Mouse (Mus musculus): ENCODE data around the gene Ppm1l. TPM values are rescaled to one million over a fixed set of nuclear protein-coding genes. Genes with fewer than 3 reads are reported as not detected.

Ppm1l gene
- polyA plus RNA-seq, 1 experiment from 2014 or later, result 23.9 TPM

DNA sequence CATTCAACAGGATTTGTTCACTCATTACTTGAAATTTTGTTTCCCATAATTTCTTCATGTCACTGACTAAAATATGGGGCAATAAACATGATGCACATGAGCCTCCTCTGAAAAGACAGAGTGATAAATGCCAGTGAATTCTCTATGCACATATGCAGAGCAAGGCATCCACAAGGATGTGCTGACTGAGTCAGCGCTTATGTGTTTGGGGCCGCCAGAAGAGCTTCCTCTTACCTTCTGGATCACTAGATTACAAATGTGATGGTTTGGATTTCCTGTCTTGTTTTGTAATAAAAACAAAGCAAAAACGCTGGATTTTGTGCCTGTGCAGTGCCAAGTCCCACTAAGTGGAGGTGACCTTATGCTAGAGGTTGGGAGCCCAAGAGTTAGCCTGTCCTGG is 260.1 kb downstream of the Ppm1l start:
- Histone ChIP-seq H3K27me3 (no peaks in the 10 kb centered on the region), H3K36me3 (peaks cover 58% of the 10 kb centered on the region), H3K9ac (no peak overlapping the region), H3K4me3 (no peak overlapping the region), H3K27ac (no peak overlapping the region), H3K4me1 (replicated peaks) (no peaks in the 10 kb centered on the region), H3K9me3 (no peaks in the 10 kb centered on the region), H3K4me2 (no peak overlapping the region)
- no peak for ATAC-seq (ENCODE audit: low FRiP score)
- WGBS, result 93% methylated on average over 3 of the region's 3 CpGs

DNA sequence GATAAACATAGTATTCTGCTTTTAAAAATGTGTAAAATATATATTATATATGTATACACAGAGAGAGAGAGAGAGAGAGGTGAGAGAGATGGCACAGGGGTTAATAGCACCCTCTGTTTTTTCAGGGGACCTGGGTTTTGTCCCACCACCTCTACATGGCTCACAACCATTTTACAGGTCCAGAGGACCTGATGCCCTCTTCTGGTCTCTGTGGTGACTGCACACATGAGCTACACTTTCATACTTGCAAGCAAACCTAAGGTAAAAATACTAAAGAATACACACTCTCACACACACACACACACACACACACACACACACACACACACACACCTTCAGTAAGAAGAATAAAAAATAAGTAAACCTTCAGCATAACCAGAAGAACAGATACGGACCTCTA is 262.1 kb downstream of the Ppm1l start:
- Histone ChIP-seq H3K9ac (no peak overlapping the region), H3K27me3 (no peaks in the 10 kb centered on the region), H3K27ac (no peak overlapping the region), H3K9me3 (no peaks in the 10 kb centered on the region), H3K4me1 (replicated peaks) (no peaks in the 10 kb centered on the region), H3K4me2 (no peak overlapping the region), H3K36me3 (peaks cover 62% of the 10 kb centered on the region), H3K4me3 (no peak overlapping the region)
- ATAC-seq (ENCODE audit: low FRiP score), result no peak
- WGBS, result 100% methylated on average over 1 of the region's 1 CpGs

DNA sequence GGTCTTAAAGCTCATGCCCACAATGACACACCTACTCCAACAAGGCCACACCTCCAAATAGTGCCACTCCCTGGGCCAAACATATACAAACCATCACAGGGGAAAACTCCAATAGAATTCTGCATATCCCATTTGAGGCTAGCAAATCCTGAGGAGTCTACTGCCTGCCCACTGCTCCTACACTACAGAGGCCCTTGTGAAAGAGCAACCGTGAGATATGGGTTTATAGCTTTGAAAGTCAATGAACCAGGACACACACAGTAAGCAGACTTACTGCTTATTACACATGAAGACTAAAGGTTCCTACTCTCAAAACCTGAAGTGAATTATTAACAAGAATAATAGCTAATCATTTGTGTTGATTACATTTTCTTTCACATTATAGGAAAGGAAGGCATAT is 267.1 kb downstream of the Ppm1l start:
- ATAC-seq (ENCODE audit: low FRiP score), result no peak
- Histone ChIP-seq H3K27me3 (no peaks in the 10 kb centered on the region), H3K36me3 (peaks cover 25% of the 10 kb centered on the region), H3K27ac (no peak overlapping the region), H3K4me2 (no peak overlapping the region), H3K4me3 (no peak overlapping the region), H3K4me1 (replicated peaks) (0 out of 2 replicates have a peak, but pooled peaks cover 5% of the 10 kb centered on the region), H3K9me3 (no peaks in the 10 kb centered on the region), H3K9ac (no peak overlapping the region)
- 91% methylated on average over 1 of the region's 1 CpGs for WGBS

DNA sequence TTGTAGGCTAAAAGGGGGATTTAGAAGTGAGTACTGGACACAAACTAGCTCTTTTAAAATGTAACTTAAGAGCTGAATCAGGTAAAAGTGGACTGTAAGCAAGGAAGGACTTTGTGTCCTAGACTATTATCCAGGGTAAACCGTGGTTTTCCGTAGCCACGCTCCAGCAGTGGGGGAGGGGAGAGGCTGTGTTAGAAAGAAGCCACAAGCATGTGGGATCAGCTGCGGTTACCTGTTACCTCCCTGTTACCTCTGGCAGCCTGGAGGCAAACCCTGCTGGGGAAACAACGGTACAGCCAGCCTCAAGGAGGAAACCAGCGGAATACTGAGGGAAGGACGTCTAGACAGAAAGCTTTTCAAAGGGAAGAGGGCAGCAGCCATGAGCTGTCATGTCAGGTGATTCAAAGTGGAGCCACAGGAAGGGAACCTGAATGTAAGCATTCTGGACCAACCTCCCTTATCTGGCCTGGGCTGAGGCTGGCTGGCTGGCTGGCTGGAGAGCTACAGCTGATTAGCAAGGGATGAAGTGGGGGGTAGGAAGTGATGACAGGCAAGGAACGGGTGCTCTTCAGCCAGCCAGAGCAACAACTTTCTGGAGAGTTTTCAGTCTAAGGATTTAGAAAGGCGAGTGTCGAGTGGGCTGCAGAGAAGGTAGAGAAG is 271.6 kb downstream of the Ppm1l start:
- ATAC-seq (ENCODE audit: low FRiP score), result no peak
- no peak overlapping the region for H3K4me3 ChIP-seq
- 55% methylated on average over 10 of the region's 10 CpGs for WGBS

DNA sequence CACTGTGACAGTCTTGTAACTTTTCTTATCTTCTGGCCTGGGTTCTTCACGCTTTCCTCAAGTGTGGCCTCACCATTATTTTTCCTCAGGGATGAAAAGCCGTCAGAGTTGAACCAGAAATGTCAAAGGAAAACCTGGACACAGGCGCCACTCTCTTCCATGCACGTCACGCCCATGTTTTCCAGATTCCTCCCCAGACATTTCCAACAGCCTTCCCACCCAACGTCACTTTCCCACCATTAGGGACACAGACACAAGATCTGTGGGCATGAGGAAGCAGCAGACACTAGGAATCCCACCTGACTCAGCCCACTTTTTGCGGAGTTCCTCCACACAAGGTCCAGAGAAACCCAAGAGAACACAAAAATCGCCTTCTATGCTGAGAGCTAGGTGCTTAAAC is 276.8 kb downstream of the Ppm1l start:
- H3K4me2 ChIP-seq, result no peak overlapping the region
- H3K9me3 ChIP-seq, result no peaks in the 10 kb centered on the region
- H3K4me3 ChIP-seq, result no peak overlapping the region
- H3K36me3 ChIP-seq, result peaks cover 17% of the 10 kb centered on the region
- no peak for ATAC-seq (ENCODE audit: low FRiP score)
- no peak overlapping the region for H3K9ac ChIP-seq
- H3K27ac ChIP-seq, result no peak overlapping the region
- H3K27me3 ChIP-seq, result no peaks in the 10 kb centered on the region
- peaks cover 39% of the 10 kb centered on the region for H3K4me1 ChIP-seq (replicated peaks)
- 90% methylated on average over 8 of the region's 8 CpGs for WGBS

More for the DNA sequence above, 271.6 kb downstream of the Ppm1l start:
- no peaks in the 10 kb centered on the region for H3K9me3 ChIP-seq
- 0 out of 2 replicates have a peak, but pooled peaks cover 5% of the 10 kb centered on the region for H3K4me1 ChIP-seq (replicated peaks)
- no peak overlapping the region for H3K4me2 ChIP-seq
- H3K9ac ChIP-seq, result no peak overlapping the region
- no peaks in the 10 kb centered on the region for H3K27me3 ChIP-seq
- H3K27ac ChIP-seq, result no peak overlapping the region
- peaks cover 18% of the 10 kb centered on the region for H3K36me3 ChIP-seq

DNA sequence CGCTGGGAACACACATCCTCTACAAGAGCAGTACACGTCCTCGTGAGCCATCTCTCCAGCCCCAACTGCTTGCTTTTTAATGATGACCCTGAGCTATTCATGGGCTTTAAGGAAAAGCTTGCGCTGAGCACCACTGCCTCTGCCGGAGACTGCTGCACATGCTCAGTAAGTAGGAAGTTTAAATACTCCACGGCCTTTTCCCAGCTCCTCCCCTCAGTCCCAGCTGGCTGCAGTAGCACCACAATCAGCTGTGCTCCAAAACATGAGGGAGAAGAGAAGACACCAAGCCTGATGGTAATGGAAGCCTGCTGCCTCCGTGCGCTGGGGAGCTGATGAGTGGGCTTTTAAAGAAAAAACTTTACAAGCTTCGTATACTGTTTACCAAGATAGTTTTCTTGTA is 277.4 kb downstream of the Ppm1l start:
- no peaks in the 10 kb centered on the region for H3K27me3 ChIP-seq
- H3K4me2 ChIP-seq, result no peak overlapping the region
- peaks cover 17% of the 10 kb centered on the region for H3K36me3 ChIP-seq
- H3K9ac ChIP-seq, result no peak overlapping the region
- no peak overlapping the region for H3K4me3 ChIP-seq
- no peak for ATAC-seq (ENCODE audit: low FRiP score)
- peaks cover 39% of the 10 kb centered on the region for H3K4me1 ChIP-seq (replicated peaks)
- H3K27ac ChIP-seq, result no peak overlapping the region
- 75% methylated on average over 9 of the region's 9 CpGs for WGBS
- H3K9me3 ChIP-seq, result no peaks in the 10 kb centered on the region

DNA sequence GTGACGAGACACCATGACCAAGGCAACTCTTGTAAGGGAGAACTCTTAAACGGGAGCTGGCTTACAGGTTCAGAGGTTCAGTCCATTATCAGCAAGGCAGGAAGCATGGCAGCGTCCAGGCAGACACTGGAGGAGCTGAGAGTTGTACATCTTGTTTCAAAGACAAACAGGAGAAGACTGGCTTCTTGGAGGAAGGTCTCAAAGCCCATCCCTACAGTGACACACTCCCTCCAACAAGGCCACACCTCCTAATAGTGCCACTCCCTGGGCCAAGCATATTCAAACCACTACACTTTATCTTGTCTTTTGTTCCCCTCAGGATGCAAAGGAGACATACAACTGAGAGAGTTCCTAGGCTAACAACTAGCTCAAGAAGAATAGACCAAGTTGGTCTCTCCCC is 279.5 kb downstream of the Ppm1l start:
- Histone ChIP-seq H3K4me2 (0 out of 2 replicates have a peak overlapping the region, but pooled peaks have one; percentile 76), H3K9me3 (no peaks in the 10 kb centered on the region), H3K27me3 (no peaks in the 10 kb centered on the region), H3K4me1 (replicated peaks) (peaks cover 42% of the 10 kb centered on the region), H3K4me3 (no peak overlapping the region), H3K27ac (no peak overlapping the region), H3K9ac (no peak overlapping the region), H3K36me3 (peaks cover 12% of the 10 kb centered on the region)
- no peak for ATAC-seq (ENCODE audit: low FRiP score)
- WGBS, result 83% methylated on average over 3 of the region's 3 CpGs

DNA sequence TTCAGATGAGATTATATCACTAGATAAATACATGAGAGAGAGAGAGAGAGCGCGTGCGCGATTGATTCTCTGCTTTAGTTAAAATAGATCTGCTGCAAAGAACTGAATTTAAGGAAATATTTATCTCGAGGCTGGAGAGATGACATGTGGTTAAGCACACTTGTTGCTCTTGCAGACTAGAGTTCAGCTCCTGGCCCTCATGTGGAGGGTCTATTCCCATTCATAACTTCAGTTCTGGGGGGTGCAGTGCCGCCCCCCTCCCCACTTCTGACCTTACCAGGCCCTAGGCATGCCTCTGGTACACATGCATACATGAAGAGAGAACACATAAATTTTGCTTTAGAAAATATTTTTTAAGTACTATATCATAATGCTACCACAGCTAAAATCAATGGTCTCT is 280.6 kb downstream of the Ppm1l start:
- H3K4me3 ChIP-seq, result peak overlapping the region; percentile 81

DNA sequence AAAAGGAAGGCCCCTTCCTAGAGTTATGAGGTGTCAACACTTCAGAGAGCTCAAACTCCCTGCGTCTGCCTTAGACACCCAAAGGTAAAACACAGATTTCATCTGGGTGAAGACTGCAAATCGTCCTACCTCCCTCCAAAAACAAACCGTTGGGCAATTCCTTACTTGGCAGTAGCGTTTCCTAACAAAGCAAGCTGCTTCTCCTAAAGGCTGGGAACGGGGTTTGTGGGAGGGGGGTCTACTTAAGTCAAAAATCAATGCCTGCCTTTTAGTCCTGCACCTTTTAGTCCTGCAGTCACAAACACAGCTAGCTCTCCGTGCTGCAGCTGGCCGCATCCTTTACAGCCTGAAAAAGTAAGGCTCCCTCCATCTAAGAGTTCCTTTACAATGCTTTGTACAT is 281.2 kb downstream of the Ppm1l start:
- WGBS, result 5% methylated on average over 7 of the region's 7 CpGs
- peak; percentile 12 for ATAC-seq (ENCODE audit: low FRiP score)

More for the DNA sequence above, 280.6 kb downstream of the Ppm1l start:
- H3K4me1 ChIP-seq (replicated peaks), result peaks cover 42% of the 10 kb centered on the region
- peak overlapping the region; percentile 91 for H3K9ac ChIP-seq
- H3K36me3 ChIP-seq, result peaks cover 3% of the 10 kb centered on the region; the same call in 1 of the 2 replicates
- H3K27ac ChIP-seq, result no peak overlapping the region
- WGBS, result 89% methylated on average over 6 of the region's 6 CpGs
- H3K4me2 ChIP-seq, result peak overlapping the region; percentile 76
- no peak for ATAC-seq (ENCODE audit: low FRiP score)
- peaks cover 3% of the 10 kb centered on the region; the same call in 1 of the 2 replicates for H3K27me3 ChIP-seq
- H3K9me3 ChIP-seq, result no peaks in the 10 kb centered on the region

DNA sequence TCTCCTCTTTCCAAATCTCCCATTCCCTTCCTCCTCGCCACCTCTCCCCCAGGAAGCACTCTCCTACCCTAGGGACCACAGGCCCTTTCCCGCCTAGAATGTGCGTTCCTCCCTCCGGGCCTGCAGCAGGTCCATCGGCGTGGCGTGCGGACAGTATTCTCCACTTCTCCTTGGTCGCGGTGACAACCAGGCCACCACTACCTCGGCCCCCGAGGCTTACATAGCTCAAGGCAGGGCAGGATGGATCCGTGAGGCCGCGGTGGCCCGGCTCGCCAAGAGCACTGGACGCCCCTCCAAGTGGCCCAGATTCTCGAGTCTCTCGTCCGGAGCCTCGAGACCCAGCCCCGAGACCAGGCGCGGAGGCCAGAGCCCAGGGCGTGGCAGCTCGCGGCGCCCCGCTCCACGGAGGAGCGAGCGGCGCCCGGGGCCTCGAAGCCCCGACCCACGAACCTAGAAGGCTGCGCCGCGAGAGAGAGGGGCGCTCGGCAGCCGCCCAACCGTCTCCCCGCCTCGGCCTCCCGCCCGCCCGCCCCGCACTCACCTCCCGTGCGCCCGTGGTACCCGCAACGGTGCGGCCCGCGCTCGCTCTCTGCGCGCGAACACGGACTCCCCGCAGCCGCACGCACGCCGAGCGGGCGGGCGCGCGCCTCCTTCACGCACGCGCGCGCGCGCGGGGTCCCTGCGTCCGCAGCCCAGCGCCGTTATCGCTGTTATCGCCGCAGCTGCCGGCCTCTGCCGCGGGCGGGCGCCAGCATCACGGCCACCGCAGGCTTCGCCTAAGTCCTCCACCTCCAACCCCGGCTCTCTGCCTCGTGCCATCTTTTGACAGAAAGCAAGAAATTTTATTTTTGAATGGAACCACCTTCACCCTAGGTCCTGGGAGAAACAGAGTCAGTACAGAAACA is 281.9 kb downstream of the Ppm1l start, which contains the start of gene B3galnt1:
Gene B3galnt1 (minus strand): TSS at position 700 of the 905 bp plus-strand sequence.
- Histone ChIP-seq H3K27ac (peak within 1 kb of the TSS; percentile 88), H3K27me3 (peaks cover 4% of the 10 kb centered on the region; the same call in 1 of the 2 replicates), H3K4me1 (replicated peaks) (peaks cover 42% of the 10 kb centered on the region), H3K9ac (peak within 1 kb of the TSS; percentile 91), H3K9me3 (no peaks in the 10 kb centered on the region), H3K36me3 (peaks cover 3% of the 10 kb centered on the region; the same call in 1 of the 2 replicates), H3K4me3 (peak within 1 kb of the TSS; percentile 81), H3K4me2 (peak within 1 kb of the TSS; percentile 76)
- WGBS, result under 1% methylated on average over 74 of the region's 99 CpGs
- ATAC-seq (ENCODE audit: low FRiP score), result peak; percentile 89

More for the DNA sequence above, 281.2 kb downstream of the Ppm1l start:
- H3K27ac ChIP-seq, result peak overlapping the region; percentile 88
- H3K4me1 ChIP-seq (replicated peaks), result peaks cover 42% of the 10 kb centered on the region
- H3K27me3 ChIP-seq, result peaks cover 4% of the 10 kb centered on the region; the same call in 1 of the 2 replicates
- H3K9me3 ChIP-seq, result no peaks in the 10 kb centered on the region
- peak overlapping the region; percentile 81 for H3K4me3 ChIP-seq
- H3K4me2 ChIP-seq, result peak overlapping the region; percentile 76
- H3K36me3 ChIP-seq, result peaks cover 3% of the 10 kb centered on the region; the same call in 1 of the 2 replicates
- peak overlapping the region; percentile 91 for H3K9ac ChIP-seq

DNA sequence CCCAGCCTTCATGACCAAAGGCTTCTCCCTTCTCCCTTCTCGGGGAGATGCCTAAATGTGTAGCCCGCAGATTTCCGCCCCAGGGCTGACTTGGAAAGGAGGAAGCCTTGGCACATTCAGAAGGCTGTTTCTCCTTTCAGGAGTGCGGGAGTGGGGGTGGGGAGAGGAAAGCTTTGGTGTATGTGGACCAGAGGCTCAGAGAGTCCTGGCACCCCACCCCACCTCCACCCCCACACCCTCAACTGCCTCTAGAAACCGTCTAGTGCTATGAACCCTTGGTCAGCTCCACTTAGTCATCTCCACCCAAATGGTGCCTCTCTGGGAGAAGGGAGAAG is 282.5 kb downstream of the Ppm1l start:
- peak overlapping the region; percentile 91 for H3K9ac ChIP-seq
- peak overlapping the region; percentile 76 for H3K4me2 ChIP-seq
- H3K9me3 ChIP-seq, result no peaks in the 10 kb centered on the region
- no peaks in the 10 kb centered on the region for H3K36me3 ChIP-seq
- peak overlapping the region; percentile 81 for H3K4me3 ChIP-seq
- H3K27me3 ChIP-seq, result peaks cover 4% of the 10 kb centered on the region; the same call in 1 of the 2 replicates
- 13% methylated on average over 5 of the region's 5 CpGs for WGBS
- H3K27ac ChIP-seq, result peak overlapping the region; percentile 88
- peak; percentile 47 for ATAC-seq (ENCODE audit: low FRiP score)
- H3K4me1 ChIP-seq (replicated peaks), result peaks cover 40% of the 10 kb centered on the region

DNA sequence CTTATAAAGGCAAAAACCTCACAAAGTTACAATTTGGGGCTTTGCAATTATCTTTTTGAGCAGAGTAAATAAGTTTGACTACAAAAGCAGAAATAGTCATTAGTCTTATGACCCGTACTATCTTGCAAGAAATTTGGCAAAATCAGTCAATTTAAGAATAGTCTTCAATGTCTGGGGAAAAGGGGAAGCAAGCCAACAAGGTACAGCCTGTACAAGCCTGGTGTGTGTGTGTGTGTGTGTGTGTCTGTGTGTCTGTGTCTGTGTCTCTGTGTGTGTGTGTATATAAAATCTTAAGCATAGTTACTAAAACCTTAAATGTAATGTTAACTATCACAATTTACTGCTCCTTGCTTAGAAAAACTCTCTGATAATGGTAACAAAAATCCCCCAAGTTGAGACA is 290.3 kb downstream of the Ppm1l start:
- Histone ChIP-seq H3K27ac (no peak overlapping the region), H3K4me3 (no peak overlapping the region), H3K9me3 (no peaks in the 10 kb centered on the region), H3K4me2 (no peak overlapping the region), H3K9ac (no peak overlapping the region), H3K4me1 (replicated peaks) (no peaks in the 10 kb centered on the region), H3K27me3 (peaks cover 3% of the 10 kb centered on the region; the same call in 1 of the 2 replicates), H3K36me3 (no peaks in the 10 kb centered on the region)
- WGBS, result 91% methylated on average over 1 of the region's 1 CpGs
- ATAC-seq (ENCODE audit: low FRiP score), result no peak
